Mouse (Mus musculus) limb, embryonic 13.5 days (tissue): ENCODE results near the gene Slc17a3. TPM values are rescaled to one million over a fixed set of nuclear protein-coding genes. Genes with fewer than 3 reads are reported as not detected.

Source experiments
- ATAC-seq: fragments of 200-750 bp; cut with Nextera tagmentation; 2 replicates; pipeline ENCODE4 v1.8.0; 2017; ENCODE audit warnings: low read depth, moderate number of reproducible peaks, moderate TSS enrichment; ENCODE audit not compliant: low FRiP score
- H3K27ac ChIP-seq: fragments of 300-500 bp; sonication (generic); 2 replicates; pipeline ENCODE4 v1.5.1; 2015; ENCODE audit warnings: inconsistent platforms, mild to moderate bottlenecking, moderate library complexity
- H3K27me3 ChIP-seq: fragments of 300-500 bp; sonication (generic); 2 replicates; pipeline ENCODE4 v1.6.1; 2015; ENCODE audit warnings: mild to moderate bottlenecking, inconsistent platforms
- H3K36me3 ChIP-seq: fragments of 300-500 bp; sonication (generic); 2 replicates; pipeline ENCODE4 v1.6.1; 2015; ENCODE audit warnings: inconsistent platforms, mild to moderate bottlenecking, moderate library complexity
- H3K4me1 ChIP-seq: fragments of 300-500 bp; sonication (generic); 2 replicates; pipeline ENCODE4 v1.6.1; 2015; ENCODE audit warnings: inconsistent platforms
- H3K4me2 ChIP-seq: fragments of 300-500 bp; sonication (generic); replicated peaks from 2 replicates; pipeline ENCODE4 v1.6.1; 2015; ENCODE audit warnings: inconsistent platforms, mild to moderate bottlenecking, moderate library complexity
- H3K4me3 ChIP-seq: fragments of 300-500 bp; sonication (generic); 2 replicates; pipeline ENCODE4 v1.5.1; 2015; ENCODE audit warnings: moderate library complexity, mild to moderate bottlenecking, inconsistent platforms
- H3K9ac ChIP-seq: fragments of 300-500 bp; sonication (generic); 2 replicates; pipeline ENCODE4 v1.6.1; 2015; ENCODE audit warnings: mild to moderate bottlenecking, inconsistent platforms
- H3K9me3 ChIP-seq: fragments of 300-500 bp; sonication (generic); 2 replicates; pipeline ENCODE4 v1.6.1; 2016; ENCODE audit warnings: inconsistent platforms
- WGBS: fragments of 180-500 bp; shearing (Covaris S2); methylation state at CpG from one replicate; pipeline ENCODE4 v1.1.7; 2015; 5-methylcytosine and 5-hydroxymethylcytosine counted together
- polyA plus RNA-seq: library from polyadenylated mRNA; unstranded; fragments of >200 nt; fragmentation: Nextera tagmentation; extraction: Ambion mirVana; gene quantifications from 2 replicates; pipeline ENCODE4 v1.2.1, GENCODE M21; 2015

Slc17a3 gene
- 0.20 and 0.29 TPM in 2 replicates for polyA plus RNA-seq

DNA sequence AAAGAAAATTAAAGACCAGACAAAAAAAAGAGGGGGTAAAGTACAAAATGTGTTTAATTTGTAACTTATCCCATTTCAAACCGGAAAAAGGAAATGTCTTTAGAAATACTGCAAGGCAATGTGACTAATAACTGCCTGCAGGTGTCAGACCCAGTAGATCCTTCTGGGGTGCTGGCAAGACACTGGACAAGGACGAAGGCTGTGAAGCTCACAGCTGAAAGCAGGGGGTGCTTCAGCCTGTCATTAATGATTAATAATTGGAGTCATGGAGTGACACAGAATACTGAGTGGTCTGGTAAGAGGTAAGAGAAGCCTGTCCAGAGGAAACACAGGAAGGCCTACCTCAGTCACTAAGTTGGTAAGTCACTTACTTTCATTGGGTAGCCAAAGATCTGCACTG is at the start of gene Slc17a3:
Slc17a3 (plus strand) TSS at position 127 of the 400 bp plus-strand sequence.
- 70% methylated on average over 2 of the region's 2 CpGs for WGBS

GRCm38 (mm10) chr13:23792520-23792919 is 46.7 kb upstream of the Slc17a3 start:
- Histone ChIP-seq H3K9ac (no peak overlapping the region), H3K4me2 (no peak overlapping the region), H3K27me3 (no peaks in the 10 kb centered on the region), H3K9me3 (no peaks in the 10 kb centered on the region), H3K27ac (no peak overlapping the region), H3K4me1 (no peaks in the 10 kb centered on the region), H3K36me3 (no peaks in the 10 kb centered on the region), H3K4me3 (no peak overlapping the region)
- no peak for ATAC-seq
- 45% methylated on average over 2 of the region's 2 CpGs for WGBS

More for the DNA sequence above, at the start of gene Slc17a3:
- ATAC-seq, result no peak
- no peak within 1 kb of the TSS for H3K9ac ChIP-seq
- H3K4me3 ChIP-seq, result no peak within 1 kb of the TSS
- no peaks in the 10 kb centered on the region; the same call in 1 of the 2 replicates for H3K27me3 ChIP-seq
- 0 out of 2 replicates have a peak, but pooled peaks cover 3% of the 10 kb centered on the region for H3K4me1 ChIP-seq
- H3K36me3 ChIP-seq, result no peaks in the 10 kb centered on the region
- H3K9me3 ChIP-seq, result no peaks in the 10 kb centered on the region
- no peak within 1 kb of the TSS for H3K4me2 ChIP-seq
- H3K27ac ChIP-seq, result no peak within 1 kb of the TSS

- no peak for ATAC-seq
- WGBS, result 62% methylated on average over 5 of the region's 5 CpGs
Observed at GRCm38 (mm10) chr13:23799405-23799804, 39.8 kb upstream of the Slc17a3 start.

DNA sequence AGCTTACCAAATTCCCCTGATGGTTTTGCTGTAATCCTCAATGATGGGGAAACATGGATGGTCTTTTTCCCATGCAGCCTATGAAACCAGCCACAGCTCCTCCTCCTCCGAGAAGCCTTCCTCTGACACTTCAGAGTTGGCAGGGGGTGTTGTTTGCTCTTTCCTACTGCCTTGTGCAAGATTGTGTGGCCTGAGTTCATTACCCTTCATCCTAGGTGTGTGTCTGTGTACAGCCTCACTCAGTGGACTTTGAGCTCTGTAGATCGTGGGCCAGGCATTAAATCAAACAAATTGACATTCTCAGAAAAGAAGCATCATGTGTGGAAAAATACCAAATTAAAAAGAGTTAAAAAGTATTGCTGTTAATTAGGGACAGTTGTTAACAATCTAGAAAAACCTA is 34.7 kb upstream of the Slc17a3 start:
- Histone ChIP-seq H3K4me2 (no peak overlapping the region), H3K4me1 (no peaks in the 10 kb centered on the region), H3K36me3 (no peaks in the 10 kb centered on the region), H3K4me3 (no peak overlapping the region), H3K27me3 (no peaks in the 10 kb centered on the region), H3K27ac (no peak overlapping the region), H3K9me3 (no peaks in the 10 kb centered on the region), H3K9ac (no peak overlapping the region)
- ATAC-seq, result no peak
- WGBS, result 78% methylated on average over 2 of the region's 2 CpGs

More at GRCm38 (mm10) chr13:23799405-23799804, 39.8 kb upstream of the Slc17a3 start:
- Histone ChIP-seq H3K9ac (no peak overlapping the region), H3K27me3 (no peaks in the 10 kb centered on the region), H3K4me3 (no peak overlapping the region), H3K9me3 (no peaks in the 10 kb centered on the region), H3K27ac (no peak overlapping the region), H3K4me2 (no peak overlapping the region), H3K36me3 (no peaks in the 10 kb centered on the region), H3K4me1 (peaks cover 14% of the 10 kb centered on the region)

DNA sequence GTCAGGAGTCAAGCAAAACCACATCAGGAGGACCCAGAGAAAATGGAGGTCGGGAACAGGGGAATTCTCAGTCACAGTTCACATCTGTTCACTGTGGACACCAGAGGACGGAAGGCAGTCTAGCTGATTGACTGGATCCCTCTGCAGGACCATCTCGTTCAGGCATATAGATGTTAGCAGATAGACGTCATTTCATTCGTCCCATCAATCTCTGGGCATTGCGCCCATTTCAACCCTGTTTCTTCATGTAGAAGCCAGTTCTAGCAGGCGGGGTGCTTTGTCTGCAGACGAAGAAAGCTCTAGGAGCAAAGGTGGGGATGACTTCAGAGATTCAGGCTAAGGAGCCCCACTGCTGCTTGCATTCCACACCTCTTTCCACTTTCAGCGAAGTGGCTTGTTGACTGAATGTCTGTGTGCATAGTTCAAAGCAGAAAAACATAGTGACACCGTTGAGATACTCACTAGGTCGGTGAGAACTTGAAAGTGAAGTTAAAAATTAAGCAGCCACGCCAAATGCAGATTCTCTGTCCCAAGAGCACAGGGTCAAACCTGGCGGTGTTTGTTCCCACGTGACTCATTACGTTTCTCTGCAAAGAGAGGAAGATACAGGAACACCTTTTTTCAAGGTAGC is 32.7 kb upstream of the Slc17a3 start, which contains the start of gene Slc17a2:
Slc17a2 (plus strand) TSS at position 572 of the 631 bp plus-strand sequence.
- H3K9ac ChIP-seq, result no peak within 1 kb of the TSS
- no peak within 1 kb of the TSS for H3K4me2 ChIP-seq
- no peaks in the 10 kb centered on the region for H3K36me3 ChIP-seq
- H3K4me1 ChIP-seq, result no peaks in the 10 kb centered on the region
- ATAC-seq, result no peak
- no peaks in the 10 kb centered on the region for H3K9me3 ChIP-seq
- no peak within 1 kb of the TSS for H3K4me3 ChIP-seq
- H3K27me3 ChIP-seq, result no peaks in the 10 kb centered on the region
- 89% methylated on average over 15 of the region's 15 CpGs for WGBS
- no peak within 1 kb of the TSS for H3K27ac ChIP-seq

DNA sequence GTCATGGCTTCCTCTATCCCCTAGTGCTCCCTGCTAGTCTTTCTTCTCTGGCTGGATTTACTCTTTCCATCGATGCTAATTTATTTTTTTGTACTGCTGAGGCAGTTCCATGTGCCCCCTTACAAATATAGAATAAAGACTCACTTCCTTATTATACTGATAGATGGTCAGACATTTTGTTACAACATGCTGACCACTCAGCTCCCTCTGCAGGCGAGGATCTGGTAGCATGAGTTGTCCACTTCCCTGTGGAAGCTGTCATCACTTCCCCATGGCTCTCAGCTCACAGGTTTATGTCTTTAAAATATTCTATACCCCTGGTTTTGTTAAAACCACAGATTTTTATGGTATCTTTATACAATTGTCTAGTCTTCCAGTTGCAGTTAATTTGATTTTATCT is 23.1 kb upstream of the Slc17a3 start:
- H3K4me3 ChIP-seq, result no peak overlapping the region
- H3K9me3 ChIP-seq, result no peaks in the 10 kb centered on the region
- no peaks in the 10 kb centered on the region for H3K27me3 ChIP-seq
- H3K27ac ChIP-seq, result no peak overlapping the region
- H3K36me3 ChIP-seq, result no peaks in the 10 kb centered on the region
- no peak overlapping the region for H3K4me2 ChIP-seq
- H3K9ac ChIP-seq, result no peak overlapping the region
- peaks cover 10% of the 10 kb centered on the region; the same call in 1 of the 2 replicates for H3K4me1 ChIP-seq
- WGBS, result 76% methylated on average over 2 of the region's 2 CpGs
- ATAC-seq, result no peak

- H3K27ac ChIP-seq, result no peak overlapping the region
- H3K9me3 ChIP-seq, result no peaks in the 10 kb centered on the region
- no peak for ATAC-seq
- H3K36me3 ChIP-seq, result no peaks in the 10 kb centered on the region
- H3K4me2 ChIP-seq, result no peak overlapping the region
- no peak overlapping the region for H3K9ac ChIP-seq
- no peaks in the 10 kb centered on the region for H3K27me3 ChIP-seq
- 67% methylated on average over 4 of the region's 4 CpGs for WGBS
- no peak overlapping the region for H3K4me3 ChIP-seq
- peaks cover 10% of the 10 kb centered on the region; the same call in 1 of the 2 replicates for H3K4me1 ChIP-seq
Observed at GRCm38 (mm10) chr13:23820179-23820940, 18.9 kb upstream of the Slc17a3 start.

- Histone ChIP-seq H3K4me1 (peaks cover 10% of the 10 kb centered on the region; the same call in 1 of the 2 replicates), H3K27me3 (no peaks in the 10 kb centered on the region)
- no peak for ATAC-seq
Observed at GRCm38 (mm10) chr13:23822213-23822612, 17.0 kb upstream of the Slc17a3 start.

GRCm38 (mm10) chr13:23826606-23827005 is 12.6 kb upstream of the Slc17a3 start:
- no peak overlapping the region for H3K4me3 ChIP-seq
- H3K27me3 ChIP-seq, result no peaks in the 10 kb centered on the region
- no peaks in the 10 kb centered on the region for H3K4me1 ChIP-seq
- WGBS, result 66% methylated on average over 3 of the region's 3 CpGs
- H3K27ac ChIP-seq, result no peak overlapping the region
- H3K4me2 ChIP-seq, result no peak overlapping the region
- ATAC-seq, result no peak
- H3K9me3 ChIP-seq, result no peaks in the 10 kb centered on the region
- H3K36me3 ChIP-seq, result no peaks in the 10 kb centered on the region
- no peak overlapping the region for H3K9ac ChIP-seq

More at GRCm38 (mm10) chr13:23822213-23822612, 17.0 kb upstream of the Slc17a3 start:
- Histone ChIP-seq H3K4me2 (no peak overlapping the region), H3K9ac (no peak overlapping the region), H3K27ac (no peak overlapping the region), H3K4me3 (no peak overlapping the region), H3K36me3 (no peaks in the 10 kb centered on the region), H3K9me3 (no peaks in the 10 kb centered on the region)
- WGBS, result 82% methylated on average over 3 of the region's 3 CpGs

DNA sequence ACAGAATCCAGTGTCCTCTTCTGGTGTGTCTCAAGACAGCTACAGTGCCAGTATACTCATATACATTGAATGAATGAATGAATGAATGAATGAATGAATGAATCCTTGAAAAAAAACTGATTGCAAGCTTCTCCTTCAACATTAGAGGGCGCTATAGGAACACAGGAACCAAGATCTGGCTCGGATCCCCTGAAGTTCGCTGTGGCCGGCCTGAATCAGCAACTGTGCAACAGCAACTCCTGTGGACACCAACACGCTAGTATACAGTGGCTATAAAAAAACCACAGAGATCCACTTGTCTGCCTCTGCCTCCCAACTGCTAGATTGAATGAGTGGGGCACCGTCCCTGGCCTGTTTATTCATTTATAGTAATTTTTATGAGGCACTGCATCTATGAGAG is 6.2 kb upstream of the Slc17a3 start:
- H3K27me3 ChIP-seq, result no peaks in the 10 kb centered on the region
- no peak for ATAC-seq
- H3K9ac ChIP-seq, result no peak overlapping the region
- H3K9me3 ChIP-seq, result no peaks in the 10 kb centered on the region
- 0 out of 2 replicates have a peak, but pooled peaks cover 3% of the 10 kb centered on the region for H3K4me1 ChIP-seq
- WGBS, result 8% methylated on average over 6 of the region's 6 CpGs
- no peak overlapping the region for H3K4me2 ChIP-seq
- no peak overlapping the region for H3K4me3 ChIP-seq
- no peaks in the 10 kb centered on the region for H3K36me3 ChIP-seq
- no peak overlapping the region for H3K27ac ChIP-seq

DNA sequence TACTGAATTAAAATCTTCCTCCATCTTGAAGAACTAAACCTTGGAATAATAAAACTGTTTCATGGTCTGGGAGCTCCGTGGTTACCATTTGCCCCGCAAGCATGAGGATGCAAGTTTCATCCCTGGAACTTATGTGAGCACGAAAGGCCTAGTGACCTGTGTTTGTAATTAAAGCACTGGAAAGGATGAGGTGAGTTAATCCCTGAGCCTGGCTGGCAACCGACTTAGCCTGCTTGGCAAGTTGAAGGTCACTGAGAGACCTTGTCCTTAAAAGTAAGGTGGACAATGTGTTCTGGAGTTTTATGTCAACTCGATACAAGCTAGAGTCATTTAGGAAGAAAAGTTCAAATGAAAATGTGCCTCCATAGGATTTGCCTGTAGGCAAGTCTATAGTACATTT is 4.4 kb upstream of the Slc17a3 start:
- no peaks in the 10 kb centered on the region for H3K27me3 ChIP-seq
- no peak overlapping the region for H3K9ac ChIP-seq
- H3K27ac ChIP-seq, result no peak overlapping the region
- H3K4me3 ChIP-seq, result no peak overlapping the region
- H3K4me2 ChIP-seq, result no peak overlapping the region
- no peak for ATAC-seq
- no peaks in the 10 kb centered on the region for H3K9me3 ChIP-seq
- no peaks in the 10 kb centered on the region for H3K36me3 ChIP-seq
- H3K4me1 ChIP-seq, result 0 out of 2 replicates have a peak, but pooled peaks cover 3% of the 10 kb centered on the region
- WGBS, result 75% methylated on average over 5 of the region's 5 CpGs

- Histone ChIP-seq H3K4me2 (no peak overlapping the region), H3K9ac (no peak overlapping the region), H3K4me1 (0 out of 2 replicates have a peak, but pooled peaks cover 3% of the 10 kb centered on the region), H3K4me3 (no peak overlapping the region), H3K27me3 (no peaks in the 10 kb centered on the region), H3K9me3 (no peaks in the 10 kb centered on the region), H3K36me3 (no peaks in the 10 kb centered on the region), H3K27ac (no peak overlapping the region)
- no peak for ATAC-seq
- 86% methylated on average over 5 of the region's 5 CpGs for WGBS
Observed at GRCm38 (mm10) chr13:23836630-23837029, 2.6 kb upstream of the Slc17a3 start.
